Mouse (Mus musculus) stomach, postnatal 0 days (tissue): ENCODE measurements around the gene Apobec4.

Experiments used
- CTCF ChIP-seq: IDR thresholded peaks from 2 replicates; pipeline ENCODE4 v1.5.1; 2016; ENCODE audit warnings: antibody characterized with exemption, low read depth, mild to moderate bottlenecking, moderate library complexity
- EP300 ChIP-seq: optimal IDR thresholded peaks from 2 replicates; pipeline ENCODE3; 2016; ENCODE audit warnings: antibody characterized with exemption

DNA sequence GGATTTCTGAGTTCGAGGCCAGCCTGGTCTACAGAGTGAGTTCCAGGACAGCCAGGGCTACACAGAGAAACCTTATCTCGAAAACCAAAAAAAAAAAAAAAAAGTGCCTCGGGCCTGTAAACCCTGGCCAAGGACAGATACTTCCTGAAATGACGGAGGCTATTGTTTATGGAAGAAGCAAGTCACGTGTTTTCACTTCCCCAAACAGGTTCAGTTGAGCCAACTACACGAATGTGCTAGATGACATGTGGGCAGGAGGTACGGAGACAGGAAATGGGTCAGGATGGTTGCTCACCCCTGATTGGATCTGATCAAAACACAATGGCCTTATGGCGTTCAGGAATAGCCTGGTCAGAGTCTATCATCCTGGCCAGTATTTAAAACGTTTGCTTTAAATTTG lies 47.8 kb downstream of the Apobec4 start:
- TF ChIP-seq CTCF (no peak), EP300 (no peak)
